Mouse (Mus musculus) MEL-GATA-1-ER (cell line): ENCODE measurements around the gene Fam129a.
"Not testable (repeated sequence)": the region's sequence is repeated elsewhere in the genome, so short reads cannot be mapped to it uniquely, and the experiment has no call there.

Experiments
- DNase-seq: peaks from one replicate; pipeline ENCODE4 v3.0.0-alpha.2; 2012; ENCODE audit warnings: low read depth; ENCODE audit errors: extremely low read depth

Fam129a gene

DNA sequence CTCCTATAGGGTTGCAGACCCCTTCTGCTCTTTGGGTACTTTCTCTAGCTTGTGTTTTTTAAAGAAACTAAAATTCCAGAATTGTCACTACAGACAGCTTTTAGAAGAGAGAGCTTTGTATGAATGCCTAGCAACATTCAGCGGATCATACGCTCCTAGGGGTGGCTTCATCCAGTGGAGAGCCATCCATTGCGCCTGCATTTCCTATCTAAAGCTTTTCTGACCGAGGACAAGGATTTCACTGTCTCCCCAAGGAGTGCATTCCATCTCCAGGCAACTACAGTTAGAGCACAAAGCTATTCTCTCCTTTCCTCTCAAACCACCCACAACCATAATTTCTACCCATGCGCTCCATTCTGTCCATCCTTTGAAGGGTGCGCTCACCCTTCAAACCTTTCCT, 155.4 kb downstream of the Fam129a start:
- no peak for DNase-seq

DNA sequence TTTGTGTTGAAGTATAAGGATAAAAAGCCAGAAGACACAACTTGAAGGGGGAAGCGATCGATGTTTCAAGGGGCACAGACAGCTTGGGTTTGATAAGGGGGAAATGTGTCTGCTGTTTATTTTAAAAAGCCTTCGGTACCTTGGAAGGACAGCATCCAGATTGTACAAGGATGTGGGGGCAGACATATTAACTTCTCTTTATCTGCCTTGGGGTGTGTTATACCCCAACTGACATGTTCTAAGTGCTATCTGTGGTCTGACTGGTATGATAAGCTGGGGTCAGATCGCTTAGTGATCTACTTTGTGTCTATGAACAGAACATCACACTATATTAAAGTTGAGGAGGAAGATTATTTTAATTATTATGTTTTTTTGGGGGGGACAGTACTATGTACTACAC, 157.2 kb downstream of the Fam129a start:
- no peak for DNase-seq

GRCm38 (mm10) chr1:151737146-151737545, 166.2 kb downstream of the Fam129a start:
- DNase-seq = no peak

DNA sequence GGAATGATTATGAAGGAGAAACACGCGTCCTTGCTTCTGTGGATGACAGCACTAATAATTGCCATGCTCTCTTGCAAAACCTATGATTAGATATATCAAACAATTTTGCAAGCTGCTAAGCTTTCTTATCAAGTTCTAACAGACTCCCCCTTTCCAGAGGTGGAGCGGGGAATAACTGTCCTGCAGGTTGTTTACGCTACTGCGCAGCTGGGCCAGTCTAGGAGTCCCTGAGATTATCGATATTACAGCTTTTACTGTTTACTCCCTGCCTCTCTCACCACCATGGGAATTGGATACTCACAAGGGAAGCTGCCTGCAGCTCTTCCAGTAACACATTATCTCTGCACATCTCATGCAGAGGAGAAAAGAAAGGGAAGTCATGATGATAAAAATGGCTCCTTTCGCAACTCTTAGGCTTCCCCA, 170.2 kb downstream of the Fam129a start:
- peak; percentile 71 for DNase-seq

GRCm38 (mm10) chr1:151749894-151750293, 178.9 kb downstream of the Fam129a start:
- DNase-seq = not testable (repeated sequence)

- no peak for DNase-seq
Measured at GRCm38 (mm10) chr1:151752946-151753345, 182.0 kb downstream of the Fam129a start.

DNA sequence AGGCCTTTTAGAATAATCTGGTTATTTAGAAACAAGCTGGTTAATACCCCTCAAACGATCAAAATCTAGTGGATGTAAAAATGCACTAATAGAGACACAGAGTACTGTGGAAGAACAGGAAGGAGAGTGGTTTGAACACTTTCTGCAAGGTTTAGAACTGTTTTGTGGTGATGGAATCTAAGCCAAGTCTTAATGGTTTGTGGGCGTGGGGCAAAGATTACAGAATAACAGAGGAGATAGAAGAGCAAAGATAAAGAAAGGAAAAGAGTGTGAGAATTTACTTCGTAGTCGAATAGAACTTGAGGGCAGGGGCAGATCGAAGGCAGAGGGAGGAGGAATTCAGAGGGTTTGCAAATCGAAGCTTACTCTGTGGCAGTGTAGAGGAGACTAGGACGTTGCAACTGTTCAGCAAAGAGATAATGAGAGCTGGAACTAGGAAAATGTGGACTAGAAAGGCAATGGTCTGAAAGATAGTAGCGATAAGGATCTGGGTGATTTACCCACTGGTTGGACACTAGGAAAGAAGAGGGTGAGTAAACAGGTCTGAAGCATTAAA, 182.5 kb downstream of the Fam129a start:
- DNase-seq = no peak

DNA sequence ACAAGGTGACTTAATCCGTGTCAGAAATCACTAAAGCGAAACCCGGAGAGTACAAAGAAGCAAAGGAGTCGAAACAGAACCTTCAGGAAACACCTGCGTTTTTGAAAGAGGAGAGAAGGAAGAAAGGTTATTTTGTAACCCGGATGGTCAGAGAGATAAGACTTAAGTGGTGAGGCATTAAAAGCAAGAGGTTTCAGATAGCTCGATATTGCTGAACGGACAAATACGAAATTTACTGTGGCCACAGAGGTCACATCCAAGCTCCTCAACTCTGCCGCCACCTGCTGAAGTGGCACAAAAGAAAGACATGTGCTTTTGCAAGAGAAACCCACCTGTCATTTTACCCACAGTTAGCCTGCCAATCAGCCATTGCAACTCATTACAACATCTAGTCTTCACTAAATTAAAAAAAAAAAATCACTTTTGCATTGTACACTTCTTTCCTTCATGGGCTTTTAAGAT, 183.1 kb downstream of the Fam129a start:
- peak; percentile 26 for DNase-seq

DNA sequence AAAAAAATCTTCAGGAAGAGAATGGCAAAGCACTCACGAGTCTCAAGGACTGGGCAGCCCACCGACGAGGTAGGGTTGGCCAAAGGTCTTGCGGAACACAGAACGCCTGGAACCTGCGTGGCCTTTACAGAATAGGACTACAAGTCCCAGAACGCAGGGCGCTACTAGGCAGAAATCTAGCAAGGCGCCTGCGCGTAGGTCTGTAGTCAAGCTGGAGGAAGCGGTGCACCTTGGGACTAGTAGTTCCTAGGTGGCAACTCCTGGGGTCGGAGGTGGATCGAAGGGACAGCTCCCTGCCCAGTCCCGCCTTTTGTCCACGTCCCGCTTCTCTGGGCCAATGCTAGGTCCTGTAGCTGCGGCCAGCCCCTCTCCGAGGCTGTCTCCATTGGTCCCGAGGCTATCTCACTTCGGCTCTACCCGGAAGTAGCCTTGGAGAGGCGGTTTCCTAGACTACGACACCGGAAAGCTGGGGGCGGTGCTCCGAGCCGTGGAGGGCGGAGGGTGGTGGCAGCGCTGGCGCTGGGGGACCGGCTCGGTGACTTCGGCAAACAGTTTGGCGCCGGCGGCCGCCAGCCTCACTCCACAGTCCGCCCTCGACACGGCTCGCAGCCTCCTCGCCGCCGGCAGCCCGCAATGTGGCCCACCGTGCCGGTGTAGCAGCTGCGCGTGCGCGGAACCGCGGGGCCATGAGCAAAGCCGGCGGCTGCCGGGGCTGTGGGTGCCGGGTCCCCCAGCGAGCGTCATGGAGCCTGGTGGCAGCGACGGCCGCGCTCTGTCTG, 184.1 kb downstream of the Fam129a start, which contains the start of gene Edem3:
Gene Edem3 (plus strand): TSS at position 491 of the 779 bp plus-strand sequence.
- peak; percentile 98 for DNase-seq

GRCm38 (mm10) chr1:151755660-151756424, 184.9 kb downstream of the Fam129a start:
- DNase-seq = no peak

- DNase-seq = no peak
Measured at GRCm38 (mm10) chr1:151756425-151756728, 185.4 kb downstream of the Fam129a start.

DNA sequence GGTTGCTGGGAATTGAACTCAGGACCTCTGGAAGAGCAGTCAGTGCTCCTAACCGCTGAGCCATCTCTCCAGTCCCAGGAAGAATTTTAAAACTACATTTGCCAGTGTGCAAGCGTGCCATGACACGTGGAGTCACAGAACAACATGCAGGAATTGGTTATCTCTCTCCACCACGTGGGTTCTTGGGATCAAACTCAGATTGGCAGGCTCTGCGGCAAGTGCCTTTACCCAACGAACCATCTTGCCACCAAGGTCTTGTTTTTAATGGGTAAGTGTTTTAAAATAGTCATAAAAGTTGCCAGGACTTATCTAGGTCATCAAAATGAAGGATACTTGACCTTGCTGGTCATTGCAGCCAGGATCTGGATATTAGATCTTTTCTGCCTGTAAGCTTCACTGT, 187.3 kb downstream of the Fam129a start:
- no peak for DNase-seq

GRCm38 (mm10) chr1:151758991-151759390, 188.0 kb downstream of the Fam129a start:
- no peak for DNase-seq

DNA sequence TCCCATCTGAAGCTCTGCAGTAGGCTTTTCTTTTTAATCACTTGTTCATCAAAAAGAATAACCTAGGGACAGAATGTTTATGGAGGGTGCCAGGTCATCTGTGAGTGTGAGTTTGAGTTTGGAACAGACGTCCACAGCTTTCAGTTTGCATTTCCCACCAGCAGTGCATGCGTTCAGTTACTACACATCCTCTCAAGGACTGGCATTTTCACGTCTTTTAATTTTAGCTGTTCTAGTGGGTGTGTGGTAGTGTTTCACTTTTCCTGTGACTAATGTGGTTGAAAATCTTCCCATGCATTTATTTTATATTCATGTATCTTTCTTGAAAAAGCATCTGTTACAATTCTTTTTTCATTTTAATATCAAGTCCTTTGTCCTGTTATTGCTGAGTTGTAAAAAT, 193.2 kb downstream of the Fam129a start:
- DNase-seq = no peak

DNA sequence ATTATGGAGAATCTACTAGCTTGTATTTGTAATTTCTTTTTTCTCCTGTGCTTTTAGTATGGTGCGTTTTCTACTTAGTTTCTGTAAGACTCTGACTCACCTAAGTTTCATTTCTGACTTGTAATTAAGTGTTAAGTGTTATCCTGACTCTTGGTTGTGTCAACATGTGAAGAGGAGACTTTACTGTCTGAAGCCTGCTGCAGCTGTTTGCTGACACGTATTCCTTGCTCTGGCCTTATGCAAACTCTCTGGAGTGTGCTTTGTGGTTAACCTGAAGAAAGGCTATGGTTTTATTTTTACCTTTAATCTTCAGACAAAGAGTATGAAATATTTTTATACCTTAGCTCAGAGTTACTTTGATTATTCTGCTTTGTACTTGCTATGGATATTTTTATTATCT, 195.2 kb downstream of the Fam129a start:
- DNase-seq = no peak

- no peak for DNase-seq
Measured at GRCm38 (mm10) chr1:151766976-151767654, 196.1 kb downstream of the Fam129a start.

- DNase-seq = no peak
Measured at GRCm38 (mm10) chr1:151769200-151769913, 198.4 kb downstream of the Fam129a start.
